Mouse (Mus musculus) forebrain, postnatal 0 days (tissue): ENCODE results near the gene Lzic. TPM values are rescaled to one million over a fixed set of nuclear protein-coding genes. Genes with fewer than 3 reads are reported as not detected.

Experiments used
- ATAC-seq: fragments of 200-750 bp; cut with Nextera tagmentation; 2 replicates; pipeline ENCODE4 v1.8.0; 2017; ENCODE audit warnings: mild to moderate bottlenecking, moderate library complexity
- DNase-seq: peaks from one replicate; pipeline ENCODE4 v3.0.0-alpha.2; 2015
- H3K27ac ChIP-seq: fragments of 300-500 bp; sonication (generic); 2 replicates; pipeline ENCODE4 v1.5.1; 2014; ENCODE audit warnings: low read depth, mild to moderate bottlenecking, antibody characterized with exemption, low read length, moderate library complexity, mixed read lengths
- H3K27me3 ChIP-seq: fragments of 300-500 bp; sonication (generic); 2 replicates; pipeline ENCODE4 v1.6.1; 2014; ENCODE audit warnings: mild to moderate bottlenecking, low read length, mixed read lengths; ENCODE audit not compliant: insufficient read depth
- H3K36me3 ChIP-seq: fragments of 300-500 bp; sonication (generic); 2 replicates; pipeline ENCODE4 v1.6.1; 2014; ENCODE audit warnings: mild to moderate bottlenecking, moderate library complexity; ENCODE audit not compliant: insufficient read depth
- H3K4me1 ChIP-seq: fragments of 300-500 bp; sonication (generic); 2 replicates; pipeline ENCODE4 v1.6.1; 2014; ENCODE audit warnings: antibody characterized with exemption; ENCODE audit not compliant: insufficient read depth
- H3K4me2 ChIP-seq: fragments of 300-500 bp; sonication (generic); 2 replicates; pipeline ENCODE4 v1.6.1; 2014; ENCODE audit warnings: low read depth, mild to moderate bottlenecking, moderate library complexity
- H3K4me3 ChIP-seq: fragments of 300-500 bp; sonication (generic); 2 replicates; pipeline ENCODE4 v1.5.1; 2014; ENCODE audit warnings: low read depth, low read length, mixed read lengths
- H3K9ac ChIP-seq: fragments of 300-500 bp; sonication (generic); 2 replicates; pipeline ENCODE4 v1.6.1; 2014; ENCODE audit warnings: mild to moderate bottlenecking
- H3K9me3 ChIP-seq: fragments of 300-500 bp; sonication (generic); 2 replicates; pipeline ENCODE4 v1.6.1; 2016; ENCODE audit warnings: low read length
- CTCF ChIP-seq: sonication (generic); IDR thresholded peaks from 2 replicates; pipeline ENCODE4 v1.5.1; 2016; ENCODE audit warnings: antibody characterized with exemption, control low read depth, low read depth
- WGBS: fragments of 180-500 bp; shearing (Covaris S2); extraction: QIAGEN DNeasy Blood & Tissue Kit; methylation state at CpG from one replicate; pipeline ENCODE4 v1.1.7; 2014; 5-methylcytosine and 5-hydroxymethylcytosine counted together
- microRNA-seq, 2 experiments: library from miRNA; unstranded; fragments of <30 nt; microRNA quantifications; one replicate each; pipeline ENCODE4; 2016
- polyA plus RNA-seq: library from polyadenylated mRNA; unstranded; fragments of >200 nt; fragmentation: Nextera tagmentation; extraction: Ambion mirVana; gene quantifications from 2 replicates; pipeline ENCODE4 v1.2.1, GENCODE M21; 2015
- total RNA-seq: library from RNA; depleted of rRNA; stranded (reverse); fragments of >200 nt; gene quantifications from 2 replicates; pipeline ENCODE4 v1.2.3, GENCODE M21; 2014; rRNA removed

Gene Lzic
- total and polyA plus RNA-seq, 2 experiments from 2014 or later = 38.9 to 62.5 TPM

DNA sequence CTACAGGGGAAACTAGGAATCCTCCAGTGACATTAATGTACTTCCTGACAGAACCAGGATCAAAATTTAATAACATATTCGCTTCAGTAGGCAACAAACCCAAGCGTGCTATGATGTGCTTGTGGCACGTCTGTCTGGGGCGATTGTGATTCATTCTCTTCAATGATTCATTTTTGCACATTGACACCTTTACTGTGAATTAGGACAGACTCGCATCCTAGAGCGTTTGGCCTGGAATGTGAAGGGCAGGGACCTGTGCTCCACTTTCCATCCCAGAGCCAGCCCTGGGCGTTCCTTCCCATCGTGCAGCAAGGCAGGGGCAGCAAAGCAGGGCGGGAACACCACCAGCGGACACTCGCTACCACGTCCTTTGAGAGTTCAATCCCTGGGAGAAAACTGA lies 57.4 kb downstream of the Lzic start:
- H3K9ac ChIP-seq = no peak overlapping the region
- peaks cover 17% of the 10 kb centered on the region for H3K36me3 ChIP-seq
- no peak overlapping the region for H3K27ac ChIP-seq
- no peak for TF ChIP-seq CTCF
- H3K4me1 ChIP-seq = no peaks in the 10 kb centered on the region
- H3K9me3 ChIP-seq = no peaks in the 10 kb centered on the region
- no peaks in the 10 kb centered on the region for H3K27me3 ChIP-seq
- ATAC-seq (no peak), DNase-seq (no peak)
- no peak overlapping the region for H3K4me3 ChIP-seq
- H3K4me2 ChIP-seq = no peak overlapping the region
- WGBS = 78% methylated on average over 12 of the region's 12 CpGs

DNA sequence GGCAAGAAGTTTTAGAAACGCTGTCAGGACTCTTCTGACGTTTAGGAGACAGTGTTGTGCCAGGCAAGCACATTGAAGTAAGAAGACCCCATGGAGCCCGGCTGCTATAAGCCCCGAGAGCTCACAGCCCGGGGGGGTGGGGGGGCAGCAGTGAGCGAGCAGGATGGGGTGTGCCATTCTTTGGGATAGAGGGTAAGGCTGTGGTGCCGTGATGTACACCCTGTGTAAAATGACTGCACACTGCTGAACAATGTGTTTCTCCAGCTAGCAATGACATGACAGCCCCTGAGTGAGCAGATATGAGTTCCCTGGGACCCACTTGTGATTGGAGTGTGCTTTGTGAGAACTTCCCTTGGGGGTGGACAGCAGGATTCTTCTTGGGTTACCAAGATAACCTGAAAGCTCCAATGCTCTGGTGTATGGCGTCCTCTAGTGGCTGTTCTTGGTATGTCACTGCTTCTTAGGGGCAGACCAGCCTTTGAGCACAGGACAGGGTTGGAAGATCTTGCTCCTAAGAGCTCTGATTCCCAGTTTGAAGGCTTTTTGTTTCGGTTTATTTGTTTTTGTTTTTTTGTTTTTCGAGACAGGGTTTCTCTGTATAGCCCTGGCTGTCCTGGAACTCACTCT lies 58.0 kb downstream of the Lzic start:
- H3K9me3 ChIP-seq = no peaks in the 10 kb centered on the region
- H3K27me3 ChIP-seq = no peaks in the 10 kb centered on the region
- H3K36me3 ChIP-seq = peaks cover 17% of the 10 kb centered on the region
- no peak overlapping the region for H3K9ac ChIP-seq
- peak; percentile 99 for TF ChIP-seq CTCF
- ATAC-seq (peak; percentile 67), DNase-seq (peak; percentile 90)
- H3K27ac ChIP-seq = no peak overlapping the region
- no peak overlapping the region for H3K4me3 ChIP-seq
- H3K4me2 ChIP-seq = no peak overlapping the region
- H3K4me1 ChIP-seq = no peaks in the 10 kb centered on the region
- 37% methylated on average over 10 of the region's 10 CpGs for WGBS

DNA sequence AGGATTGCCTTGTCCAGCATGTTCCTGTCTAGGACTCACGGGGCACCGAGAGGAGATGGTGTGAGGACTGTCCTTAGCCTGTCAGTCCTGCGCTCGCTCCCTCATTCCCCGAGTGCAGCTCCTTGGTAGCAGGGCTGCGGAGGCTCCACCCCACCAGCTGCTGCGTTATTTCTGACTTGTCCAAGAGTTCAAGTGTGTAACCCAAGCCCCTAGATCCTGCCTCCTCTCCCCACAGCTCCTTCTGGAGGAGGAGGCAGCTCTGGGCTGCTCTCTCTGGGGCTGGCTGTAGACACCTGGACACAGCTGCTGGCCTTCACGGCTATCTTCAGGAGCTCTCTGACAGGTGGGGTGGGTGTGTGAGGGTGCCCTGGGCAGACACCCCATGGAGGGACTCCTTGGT lies 59.9 kb downstream of the Lzic start:
- ATAC-seq (no peak), DNase-seq (no peak)
- no peaks in the 10 kb centered on the region for H3K27me3 ChIP-seq
- H3K36me3 ChIP-seq = peaks cover 22% of the 10 kb centered on the region
- H3K9ac ChIP-seq = no peak overlapping the region
- H3K4me3 ChIP-seq = no peak overlapping the region
- H3K27ac ChIP-seq = no peak overlapping the region
- TF ChIP-seq CTCF = no peak
- no peaks in the 10 kb centered on the region for H3K9me3 ChIP-seq
- 86% methylated on average over 8 of the region's 8 CpGs for WGBS
- H3K4me2 ChIP-seq = no peak overlapping the region
- H3K4me1 ChIP-seq = no peaks in the 10 kb centered on the region

Small RNAs within 50 kb of the gene (microRNA-seq; reads per million reads assigned to microRNA genes)
- gene Mir5616 = 0.73 to 1.2 reads per million in 2 experiments

Other genes starting within 250 kb of the Lzic start
- 209 and 270 TPM in 2 replicates for gene Kif1b, start 177.5 kb upstream of the Lzic start, total RNA-seq
- 139 and 202 TPM in 2 replicates for gene Kif1b, start 177.5 kb upstream of the Lzic start, polyA plus RNA-seq
- gene Ube4b, start 58.5 kb upstream of the Lzic start, total RNA-seq = 81.0 and 93.3 TPM in 2 replicates
- 41.0 and 47.6 TPM in 2 replicates for gene Ube4b, start 58.5 kb upstream of the Lzic start, polyA plus RNA-seq
- not detected in 2 replicates for gene Rbp7, start 30.3 kb upstream of the Lzic start, total RNA-seq
- gene Rbp7, start 30.3 kb upstream of the Lzic start, polyA plus RNA-seq = 0.30 and 0.49 TPM in 2 replicates
- not detected in 2 replicates for gene Tmem274, start 7.9 kb upstream of the Lzic start, total RNA-seq
- not detected in 2 replicates for gene Tmem274, start 7.9 kb upstream of the Lzic start, polyA plus RNA-seq
- gene Nmnat1, start within 50 bp of the Lzic start, total RNA-seq = 3.6 and 6.5 TPM in 2 replicates
- 4.8 and 6.4 TPM in 2 replicates for gene Nmnat1, start within 50 bp of the Lzic start, polyA plus RNA-seq
- 98.6 and 105 TPM in 2 replicates for gene Ctnnbip1, start 33.0 kb downstream of the Lzic start, total RNA-seq
- gene Ctnnbip1, start 33.0 kb downstream of the Lzic start, polyA plus RNA-seq = 126 and 134 TPM in 2 replicates
- 367 and 451 TPM in 2 replicates for gene Clstn1, start 101.2 kb downstream of the Lzic start, total RNA-seq
- gene Clstn1, start 101.2 kb downstream of the Lzic start, polyA plus RNA-seq = 142 and 179 TPM in 2 replicates
- 17.0 and 21.8 TPM in 2 replicates for gene Pik3cd, start 217.3 kb downstream of the Lzic start, total RNA-seq
- gene Pik3cd, start 217.3 kb downstream of the Lzic start, polyA plus RNA-seq = 11.3 and 11.7 TPM in 2 replicates